Mouse (Mus musculus) E14TG2a.4 (cell line): ENCODE results near the gene Htr6.

Experiments used
- CTCF ChIP-seq: conservative IDR thresholded peaks from 2 replicates; pipeline ENCODE4 v1.5.1; 2014; ENCODE audit warnings: low read length
- NANOG ChIP-seq: IDR thresholded peaks from 2 replicates; pipeline ENCODE4 v1.6.1; 2014; ENCODE audit warnings: borderline replicate concordance, low read length, mixed read lengths
- POU5F1 ChIP-seq: IDR thresholded peaks from 2 replicates; pipeline ENCODE4 v1.6.1; 2014; ENCODE audit warnings: low read length, borderline replicate concordance

DNA sequence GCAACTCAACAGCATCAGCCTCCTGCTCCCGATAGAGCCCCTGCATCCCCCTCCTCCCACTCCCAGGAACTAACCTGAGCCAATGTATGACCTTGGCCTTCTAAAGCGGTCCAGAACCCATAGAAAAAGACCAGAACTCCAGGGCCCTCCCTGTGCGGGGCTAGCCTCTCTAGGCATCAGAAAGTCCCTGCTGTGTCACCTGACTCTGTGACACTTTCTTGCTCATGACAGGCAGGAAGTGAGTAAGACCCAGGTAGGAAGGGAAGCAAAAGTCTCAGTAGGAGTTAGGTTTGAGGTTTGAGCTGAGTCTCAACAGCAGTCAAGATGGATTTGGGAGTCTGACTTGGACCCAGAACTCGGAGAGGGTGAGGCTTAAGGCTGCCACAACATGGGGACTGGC lies 11.6 kb upstream of the Htr6 start:
- TF ChIP-seq CTCF (no peak), POU5F1 (no peak), NANOG (no peak)
